Mouse (Mus musculus): ENCODE results near the gene Slc25a21. TPM values are rescaled to one million over a fixed set of nuclear protein-coding genes. Genes with fewer than 3 reads are reported as not detected.

The Slc25a21 gene
- polyA plus RNA-seq, 1 experiment from 2014 or later, result 0.13 TPM

DNA sequence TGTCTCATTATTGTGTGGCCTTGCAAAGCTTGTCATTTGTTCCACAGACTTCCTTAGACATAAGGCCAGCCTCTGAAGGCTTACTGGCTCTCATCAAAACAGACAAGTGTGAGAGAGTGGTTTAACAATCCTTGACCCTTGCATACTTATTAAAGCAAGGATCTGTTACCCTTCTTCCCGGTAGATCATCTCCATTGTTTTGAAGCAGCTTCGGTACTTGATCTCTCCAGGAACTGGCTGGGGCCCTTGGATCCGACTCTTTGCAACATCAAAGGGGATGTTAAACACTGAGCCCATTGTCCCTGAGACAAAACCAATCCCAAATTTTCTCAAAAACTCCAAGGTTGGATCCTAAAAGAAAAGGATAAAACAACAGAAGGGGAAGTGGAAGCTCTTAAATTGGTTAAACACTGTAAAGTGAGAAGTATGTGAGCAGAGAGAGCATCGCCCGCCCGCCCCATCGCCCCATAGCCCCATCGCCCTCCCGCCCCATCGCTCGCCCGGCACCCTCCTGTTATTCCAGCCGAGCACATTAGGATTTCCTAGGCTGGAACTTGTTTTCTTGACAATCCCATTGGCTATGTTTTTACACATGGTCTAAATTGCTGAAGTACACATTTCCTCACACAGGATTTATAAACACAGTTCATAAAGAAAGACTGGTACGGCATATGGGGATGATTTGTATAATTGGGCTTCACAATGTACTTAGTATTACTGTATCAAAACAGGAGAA is 479.1 kb downstream of the Slc25a21 start:
- DNase-seq (no peak), ATAC-seq (ENCODE audit: insufficient read depth) (no peak)
- no peak overlapping the region for H3K9ac ChIP-seq
- H3K4me3 ChIP-seq (ENCODE audit: low read depth, low read length), result no peak overlapping the region
- H3K4me1 ChIP-seq (ENCODE audit: insufficient read depth), result no peaks in the 10 kb centered on the region
- TF ChIP-seq CTCF (IDR thresholded peaks at IDR 0.05; ENCODE audit: low read depth), result no peak
- 30% methylated on average over 14 of the region's 14 CpGs for WGBS
- H3K27me3 ChIP-seq (ENCODE audit: insufficient read depth, low read length), result no peaks in the 10 kb centered on the region
- no peaks in the 10 kb centered on the region for H3K9me3 ChIP-seq (ENCODE audit: low read depth, low read length)
- H3K27ac ChIP-seq (ENCODE audit: low read depth), result no peak overlapping the region
- H3K4me2 ChIP-seq, result no peak overlapping the region
- H3K36me3 ChIP-seq (ENCODE audit: insufficient read depth), result no peaks in the 10 kb centered on the region

DNA sequence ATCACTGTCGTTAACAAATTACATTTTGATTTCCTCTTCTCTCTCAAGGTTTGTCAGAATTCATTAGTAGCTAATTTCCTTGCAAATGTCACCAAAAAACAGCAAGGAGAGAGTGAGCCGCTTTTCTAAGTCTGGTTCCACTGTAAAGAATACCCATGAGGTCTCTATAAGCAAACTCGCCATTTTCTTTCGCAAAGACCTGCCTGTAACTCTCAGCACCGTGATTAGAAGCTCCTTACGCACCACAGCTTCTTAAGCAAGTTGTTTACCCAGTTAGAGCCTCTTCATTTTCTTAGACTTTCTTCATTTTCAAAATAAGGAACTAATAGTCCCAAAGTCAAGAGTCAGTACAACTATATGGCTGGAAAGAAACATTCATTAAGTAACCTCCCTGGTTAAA is 496.3 kb downstream of the Slc25a21 start:
- WGBS, result 22% methylated on average over 6 of the region's 6 CpGs
- Histone ChIP-seq H3K4me3 (ENCODE audit: low read depth, low read length) (no peak overlapping the region), H3K27me3 (ENCODE audit: insufficient read depth, low read length) (peaks cover 70% of the 10 kb centered on the region), H3K9ac (no peak overlapping the region), H3K4me2 (no peak overlapping the region), H3K4me1 (ENCODE audit: insufficient read depth) (0 out of 2 replicates have a peak, but pooled peaks cover under 1% of the 10 kb centered on the region), H3K9me3 (ENCODE audit: low read depth, low read length) (no peaks in the 10 kb centered on the region), H3K27ac (ENCODE audit: low read depth) (no peak overlapping the region), H3K36me3 (ENCODE audit: insufficient read depth) (no peaks in the 10 kb centered on the region)
- DNase-seq (peak; percentile 19), ATAC-seq (ENCODE audit: insufficient read depth) (no peak)
- no peak for TF ChIP-seq CTCF (IDR thresholded peaks at IDR 0.05; ENCODE audit: low read depth)

DNA sequence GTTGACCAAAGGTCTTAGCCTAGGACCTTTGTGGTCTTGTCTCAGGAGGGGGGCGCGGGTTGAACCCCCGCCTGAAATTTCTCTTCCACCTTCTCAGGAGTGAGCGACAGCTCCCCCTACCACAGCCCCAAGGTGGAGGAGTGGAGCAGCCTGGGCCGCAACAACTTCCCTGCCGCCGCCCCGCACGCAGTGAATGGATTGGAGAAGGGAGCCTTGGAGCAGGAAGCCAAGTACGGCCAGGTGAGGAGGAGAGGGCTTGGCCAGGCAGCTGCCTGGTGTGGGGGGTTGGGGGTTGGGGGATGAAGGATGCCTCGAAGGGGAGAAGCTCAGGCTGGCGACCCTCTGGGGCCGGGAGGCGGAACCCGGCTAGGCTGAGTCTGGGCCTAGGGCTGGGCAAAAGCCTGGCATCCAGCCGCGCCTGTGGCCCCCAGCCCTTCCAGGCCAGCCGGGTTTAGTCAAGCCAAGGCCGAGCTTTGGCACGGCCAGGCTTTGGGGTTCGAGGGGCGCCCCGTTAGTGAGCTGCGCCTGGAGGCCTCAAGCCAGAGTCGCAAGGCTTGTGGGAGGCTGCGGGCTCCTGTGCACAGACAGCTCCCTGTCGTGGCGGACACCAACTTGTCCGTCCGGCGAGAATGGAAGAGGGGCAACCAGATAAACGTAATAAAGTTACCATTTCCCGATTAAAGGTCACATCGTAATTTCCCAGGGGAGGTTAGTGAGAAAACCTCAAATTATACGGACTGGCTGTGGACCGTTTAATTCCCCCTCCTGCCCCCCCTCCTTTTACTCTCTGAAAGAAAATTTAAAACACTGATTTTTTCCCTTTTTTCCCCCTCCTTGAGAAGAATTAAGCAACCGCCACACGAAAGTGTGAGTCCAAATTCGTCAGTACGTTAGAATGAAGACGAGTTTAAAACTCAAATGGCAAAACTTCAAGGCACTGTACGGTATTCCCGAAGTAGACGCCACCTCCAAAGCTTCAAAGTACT is 497.1 kb downstream of the Slc25a21 start:
- no peaks in the 10 kb centered on the region for H3K36me3 ChIP-seq (ENCODE audit: insufficient read depth)
- no peaks in the 10 kb centered on the region for H3K9me3 ChIP-seq (ENCODE audit: low read depth, low read length)
- TF ChIP-seq CTCF (IDR thresholded peaks at IDR 0.05; ENCODE audit: low read depth), result no peak
- no peak overlapping the region for H3K4me2 ChIP-seq
- DNase-seq (peak; percentile 8), ATAC-seq (ENCODE audit: insufficient read depth) (no peak)
- peaks cover 78% of the 10 kb centered on the region for H3K27me3 ChIP-seq (ENCODE audit: insufficient read depth, low read length)
- no peak overlapping the region for H3K4me3 ChIP-seq (ENCODE audit: low read depth, low read length)
- 0 out of 2 replicates have a peak, but pooled peaks cover 5% of the 10 kb centered on the region for H3K4me1 ChIP-seq (ENCODE audit: insufficient read depth)
- no peak overlapping the region for H3K9ac ChIP-seq
- H3K27ac ChIP-seq (ENCODE audit: low read depth), result no peak overlapping the region
- WGBS, result 13% methylated on average over 44 of the region's 44 CpGs

DNA sequence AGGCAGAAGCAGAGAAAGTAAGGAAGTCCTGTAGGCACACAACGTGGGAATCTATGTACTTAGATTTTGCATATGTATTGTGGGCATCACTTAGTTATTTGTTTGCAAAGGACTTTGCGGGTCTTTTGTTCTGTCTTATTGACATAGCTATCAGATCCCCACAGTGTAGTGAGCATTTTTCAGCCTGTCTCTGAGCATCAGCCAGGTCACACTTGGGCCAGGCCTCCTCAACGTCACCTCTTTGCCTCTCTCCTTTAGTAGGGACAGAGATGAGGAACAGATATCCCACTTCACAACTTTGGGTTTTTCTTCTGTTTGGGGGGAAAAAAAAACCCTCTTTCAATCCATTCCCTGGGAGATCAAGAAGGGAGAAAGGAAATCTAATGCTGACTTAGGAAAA is 497.9 kb downstream of the Slc25a21 start:
- DNase-seq (peak; percentile 14), ATAC-seq (ENCODE audit: insufficient read depth) (no peak)
- no peak overlapping the region for H3K9ac ChIP-seq
- H3K36me3 ChIP-seq (ENCODE audit: insufficient read depth), result no peaks in the 10 kb centered on the region
- H3K27ac ChIP-seq (ENCODE audit: low read depth), result no peak overlapping the region
- H3K4me1 ChIP-seq (ENCODE audit: insufficient read depth), result 0 out of 2 replicates have a peak, but pooled peaks cover 5% of the 10 kb centered on the region
- H3K4me2 ChIP-seq, result no peak overlapping the region
- peaks cover 84% of the 10 kb centered on the region for H3K27me3 ChIP-seq (ENCODE audit: insufficient read depth, low read length)
- TF ChIP-seq CTCF (IDR thresholded peaks at IDR 0.05; ENCODE audit: low read depth), result no peak
- no peaks in the 10 kb centered on the region for H3K9me3 ChIP-seq (ENCODE audit: low read depth, low read length)
- no peak overlapping the region for H3K4me3 ChIP-seq (ENCODE audit: low read depth, low read length)
- 20% methylated on average over 3 of the region's 3 CpGs for whole genome bisulfite sequencing

DNA sequence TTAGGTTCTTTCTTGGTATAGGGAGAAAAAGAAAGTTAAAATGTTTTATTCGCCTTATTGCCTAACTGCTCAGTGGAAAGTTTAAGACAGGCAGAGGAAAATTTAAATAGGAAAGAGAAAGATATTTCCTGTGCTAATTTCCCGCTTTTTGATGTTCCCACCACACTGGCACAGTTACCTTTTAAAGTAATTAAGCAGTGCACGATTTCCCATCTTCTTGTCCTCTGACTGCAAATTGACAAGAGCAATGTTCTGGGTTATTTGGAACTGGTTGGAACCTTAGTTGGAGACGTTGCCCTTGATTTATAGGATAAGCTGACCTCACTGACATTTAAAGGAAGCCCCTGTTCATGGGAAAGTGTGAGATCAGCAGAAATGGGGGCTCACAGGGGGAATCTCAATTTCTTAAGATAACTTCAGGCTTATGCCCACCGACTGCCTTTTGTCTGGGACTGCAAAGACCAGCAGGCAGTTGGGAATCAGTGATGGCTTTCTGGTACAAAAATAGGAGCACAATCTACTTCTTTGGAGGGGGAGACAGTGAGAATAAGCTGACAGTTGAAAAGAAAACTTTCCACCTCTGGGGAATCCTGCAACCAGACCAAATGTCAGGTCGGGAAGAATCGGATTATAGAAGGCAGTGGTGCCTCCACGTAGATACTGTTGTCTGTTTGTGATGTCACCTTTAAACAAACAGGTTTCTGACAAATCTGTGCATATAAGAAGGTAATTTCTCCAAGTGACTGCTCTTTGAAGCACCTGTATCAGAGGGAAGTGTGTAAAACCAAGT is 498.9 kb downstream of the Slc25a21 start:
- H3K36me3 ChIP-seq (ENCODE audit: insufficient read depth), result no peaks in the 10 kb centered on the region

DNA sequence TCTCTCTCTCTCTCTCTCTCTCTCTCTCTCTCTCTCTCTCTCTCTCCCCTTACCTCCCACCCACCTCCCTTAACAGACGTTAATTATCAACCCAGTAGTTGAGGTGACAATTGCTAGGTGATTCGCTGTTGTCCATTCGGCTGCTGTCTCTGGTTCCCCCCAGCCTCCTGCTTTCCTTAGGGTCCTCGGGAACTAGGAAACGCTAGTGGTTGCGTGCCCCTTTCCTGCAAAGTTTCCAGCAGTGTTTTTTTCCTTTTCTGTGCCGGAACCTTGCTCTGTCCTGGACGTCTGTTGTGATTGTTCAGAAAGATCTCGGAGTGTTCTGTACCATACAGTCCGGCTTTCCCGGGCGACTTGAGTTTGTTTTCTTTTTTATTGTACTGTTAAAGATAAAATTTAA is 499.5 kb downstream of the Slc25a21 start:
- Histone ChIP-seq H3K9me3 (ENCODE audit: low read depth, low read length) (no peaks in the 10 kb centered on the region), H3K4me2 (peak overlapping the region; percentile 65; the same call in 1 of the 2 replicates), H3K36me3 (ENCODE audit: insufficient read depth) (no peaks in the 10 kb centered on the region), H3K4me3 (ENCODE audit: low read depth, low read length) (peak overlapping the region; percentile 37; the same call in 1 of the 2 replicates), H3K9ac (no peak overlapping the region), H3K27me3 (ENCODE audit: insufficient read depth, low read length) (peaks cover 94% of the 10 kb centered on the region), H3K4me1 (ENCODE audit: insufficient read depth) (0 out of 2 replicates have a peak, but pooled peaks cover 5% of the 10 kb centered on the region), H3K27ac (ENCODE audit: low read depth) (no peak overlapping the region)
- no peak for TF ChIP-seq CTCF (IDR thresholded peaks at IDR 0.05; ENCODE audit: low read depth)
- ATAC-seq (ENCODE audit: insufficient read depth) (no peak), DNase-seq (peak; percentile 11)
- WGBS, result 2% methylated on average over 12 of the region's 12 CpGs

More for the DNA sequence above, 498.9 kb downstream of the Slc25a21 start:
- Histone ChIP-seq H3K9ac (no peak overlapping the region), H3K27me3 (ENCODE audit: insufficient read depth, low read length) (peaks cover 91% of the 10 kb centered on the region), H3K9me3 (ENCODE audit: low read depth, low read length) (no peaks in the 10 kb centered on the region), H3K4me1 (ENCODE audit: insufficient read depth) (0 out of 2 replicates have a peak, but pooled peaks cover 5% of the 10 kb centered on the region), H3K27ac (ENCODE audit: low read depth) (no peak overlapping the region), H3K4me3 (ENCODE audit: low read depth, low read length) (0 out of 2 replicates have a peak overlapping the region, but pooled peaks have one; percentile 37), H3K4me2 (no peak overlapping the region)
- ATAC-seq (ENCODE audit: insufficient read depth), result no peak
- peak; percentile 2 for DNase-seq
- no peak for TF ChIP-seq CTCF (IDR thresholded peaks at IDR 0.05; ENCODE audit: low read depth)
- WGBS, result 4% methylated on average over 8 of the region's 8 CpGs
